Comparison of ENCODE assay signal across 9 mouse cellular contexts in genomic region chr12:12937746-12938145, GRCm38 (mm10). TPM values are rescaled to one million over a fixed set of nuclear protein-coding genes. Genes with fewer than 3 reads are reported as not detected.
A peak's percentile ranks its signal among the peaks of the same experiment; 100 is the strongest.
DNase-seq lines count a peak whose midpoint lies in the region; ATAC-seq and TF ChIP-seq lines count a peak whose summit lies in the region.
"Had no signal": no experiment of that assay in that cellular context is flagged by ENCODE, and none has a peak within 500 bp of the region (broad histone marks: within the 10 kb centered on the region; RNA-seq: fewer than 3 reads in every experiment).

No protein-coding gene starts in this region.

- H3K27me3 ChIP-seq in heart, embryonic 13.5 days (replicated peaks), result no peaks in the 10 kb centered on the region
- H3K27me3 ChIP-seq in liver, embryonic 15.5 days, result peaks cover 64% of the 10 kb centered on the region
- no peaks in the 10 kb centered on the region for H3K27me3 ChIP-seq in stomach, postnatal 0 days (ENCODE audit: control insufficient read depth, insufficient read depth, low read length)

- DNase-seq in heart, adult 18-20 months, result no peak
- peak; percentile 20 for DNase-seq in brain, adult 2 months (ENCODE audit: low read depth, low spot score)
- DNase-seq in frontal cortex, postnatal 14 days (ENCODE audit: low spot score in 2 of 2), result peak; percentile 4 to 13
- peak; percentile 24 for DNase-seq in stomach, postnatal 0 days (ENCODE audit: low spot score)
- no peak for DNase-seq in cerebellum, adult 8-10 months

- peaks cover 31% of the 10 kb centered on the region for H3K4me1 ChIP-seq in heart, embryonic 13.5 days
- H3K4me1 ChIP-seq in liver, embryonic 15.5 days (replicated peaks), result peaks cover 22% of the 10 kb centered on the region
- no peaks in the 10 kb centered on the region; the same call in none of the 2 replicates for H3K4me1 ChIP-seq in stomach, postnatal 0 days (replicated peaks; ENCODE audit: control insufficient read depth, insufficient read depth)

- H3K4me3 ChIP-seq in heart, embryonic 13.5 days, result peak overlapping the region; percentile 78
- H3K4me3 ChIP-seq in liver, embryonic 15.5 days (replicated peaks), result no peak overlapping the region
- H3K4me3 ChIP-seq in stomach, postnatal 0 days (ENCODE audit: low read depth, low read length), result peak overlapping the region; percentile 68

- no peaks in the 10 kb centered on the region for H3K9me3 ChIP-seq in heart, embryonic 13.5 days
- H3K9me3 ChIP-seq in liver, embryonic 15.5 days (replicated peaks), result no peaks in the 10 kb centered on the region
- no peaks in the 10 kb centered on the region for H3K9me3 ChIP-seq in stomach, postnatal 0 days (ENCODE audit: control insufficient read depth, low read length)

- peak overlapping the region; percentile 86 for H3K4me2 ChIP-seq in heart, embryonic 13.5 days
- peak overlapping the region; percentile 78; the same call in 1 of the 2 replicates for H3K4me2 ChIP-seq in liver, embryonic 15.5 days
- peak overlapping the region; percentile 97 for H3K4me2 ChIP-seq in stomach, postnatal 0 days (replicated peaks; ENCODE audit: low read depth)

- 25% methylated on average over 9 of the region's 9 CpGs for WGBS in heart, embryonic 13.5 days
- WGBS in liver, embryonic 15.5 days (ENCODE audit: insufficient replicate concordance), result 26% methylated on average over 9 of the region's 9 CpGs
- WGBS in stomach, postnatal 0 days, result 21% methylated on average over 9 of the region's 9 CpGs

- H3K27ac ChIP-seq in heart, embryonic 13.5 days (replicated peaks), result peak overlapping the region; percentile 87; the same call in 1 of the 2 replicates
- H3K27ac ChIP-seq in liver, embryonic 15.5 days (replicated peaks), result no peak overlapping the region
- H3K27ac ChIP-seq in stomach, postnatal 0 days (replicated peaks), result no peak overlapping the region

- peaks cover 33% of the 10 kb centered on the region for H3K36me3 ChIP-seq in heart, embryonic 13.5 days
- H3K36me3 ChIP-seq in liver, embryonic 15.5 days (replicated peaks), result 0 out of 2 replicates have a peak, but pooled peaks cover 5% of the 10 kb centered on the region
- H3K36me3 ChIP-seq in stomach, postnatal 0 days (ENCODE audit: control insufficient read depth, insufficient read depth, low read length), result no peaks in the 10 kb centered on the region
- H3K36me3 ChIP-seq: G1E had no signal

- ATAC-seq in heart, embryonic 13.5 days (ENCODE audit: extremely low read depth, insufficient number of reproducible peaks, low FRiP score, low TSS enrichment), result no peak
- no peak for ATAC-seq in liver, embryonic 15.5 days (ENCODE audit: insufficient read depth)
- no peak for ATAC-seq in stomach, postnatal 0 days (ENCODE audit: low FRiP score, low TSS enrichment)
- ATAC-seq in erythroid progenitor cell, adult 5-6 weeks (replicated peaks; ENCODE audit: low FRiP score, poor library complexity, severe bottlenecking), result no peak

- H3K9ac ChIP-seq in heart, embryonic 13.5 days, result peak overlapping the region; percentile 94
- no peak overlapping the region for H3K9ac ChIP-seq in liver, embryonic 15.5 days
- no peak overlapping the region for H3K9ac ChIP-seq in stomach, postnatal 0 days (ENCODE audit: low read length)

- TF ChIP-seq EP300 in stomach, postnatal 0 days (optimal IDR thresholded peaks at IDR 0.05), result no peak

- TF ChIP-seq CTCF in stomach, postnatal 0 days (IDR thresholded peaks at IDR 0.05; ENCODE audit: low read depth), result no peak

RNA-seq across cellular contexts. Expression of gene Mycn, which starts 4.0 kb away (rescaled TPM):
- polyA plus RNA-seq in heart, embryonic 13.5 days (2015; fragmentation: Nextera tagmentation; extraction: Ambion mirVana), result 45.4 and 52.2 TPM in 2 replicates
- total RNA-seq in heart, adult 18-20 months (2021), result 1 to 10 TPM in 1 of 2 experiments, under 1 TPM in 1; 0.62 to 2.0 TPM
- polyA plus RNA-seq in liver, embryonic 15.5 days (2015; fragmentation: Nextera tagmentation; extraction: Ambion mirVana), result 4.9 and 5.0 TPM in 2 replicates
- polyA plus RNA-seq in stomach, postnatal 0 days (2015; fragmentation: Nextera tagmentation; extraction: Ambion mirVana), result 14.0 TPM in 2 replicates
- total RNA-seq in erythroid progenitor cell, adult 5-6 weeks (2015; ENCODE audit: low replicate concordance), result not detected in 2 replicates
- total RNA-seq in erythroid progenitor cell, adult 5-6 weeks (2017; ENCODE audit: low replicate concordance), result 1.0 TPM in 1 of 2 replicates, not detected in the other
- polyA plus RNA-seq: G1E had no signal

Comparison
In these comparisons a context has a peak if more than half of its experiments do, and no peak if none do; other contexts are left out.
1. DNase-seq: peak in brain, adult 2 months (single experiment), frontal cortex, postnatal 14 days (2 of 2) and stomach, postnatal 0 days (single experiment); none in heart, adult 18-20 months (0 of 2) and cerebellum, adult 8-10 months (single experiment).
2. Peak in every context shown above with its lines, with median percentiles within 50 percentile points of each other: H3K4me2 ChIP-seq.